Mouse (Mus musculus) neural tube, embryonic 10.5 days (tissue): ENCODE measurements around the gene B9d1.

Experiments used
- DNase-seq: peaks from one replicate; pipeline ENCODE4 v3.0.0-alpha.2; 2017; ENCODE audit warnings: low spot score; ENCODE audit errors: extremely low spot score

B9d1 gene

GRCm38 (mm10) chr11:61540642-61541041, 35.7 kb downstream of the B9d1 start:
- DNase-seq: no peak

DNA sequence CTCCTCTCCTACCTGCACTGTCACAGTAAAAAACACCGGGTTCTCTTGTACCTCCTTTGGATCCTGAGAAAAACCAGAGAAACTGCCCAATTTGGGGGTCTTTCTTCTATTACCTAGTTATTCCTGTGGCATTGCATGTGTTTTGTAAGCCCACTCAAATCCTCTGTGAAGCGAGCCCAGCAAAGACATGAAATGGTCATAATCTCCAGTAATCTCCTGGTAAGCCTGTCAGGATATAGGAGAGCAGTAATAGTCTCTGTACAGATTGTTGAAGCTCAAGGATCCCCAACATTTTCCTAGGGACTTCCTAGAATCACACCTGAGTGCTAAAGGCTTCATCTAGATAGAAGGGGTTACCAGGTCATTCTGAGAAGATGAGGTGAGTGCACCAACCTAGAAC, 36.2 kb downstream of the B9d1 start:
- DNase-seq: no peak

GRCm38 (mm10) chr11:61545586-61545985, 40.6 kb downstream of the B9d1 start:
- DNase-seq: no peak

DNA sequence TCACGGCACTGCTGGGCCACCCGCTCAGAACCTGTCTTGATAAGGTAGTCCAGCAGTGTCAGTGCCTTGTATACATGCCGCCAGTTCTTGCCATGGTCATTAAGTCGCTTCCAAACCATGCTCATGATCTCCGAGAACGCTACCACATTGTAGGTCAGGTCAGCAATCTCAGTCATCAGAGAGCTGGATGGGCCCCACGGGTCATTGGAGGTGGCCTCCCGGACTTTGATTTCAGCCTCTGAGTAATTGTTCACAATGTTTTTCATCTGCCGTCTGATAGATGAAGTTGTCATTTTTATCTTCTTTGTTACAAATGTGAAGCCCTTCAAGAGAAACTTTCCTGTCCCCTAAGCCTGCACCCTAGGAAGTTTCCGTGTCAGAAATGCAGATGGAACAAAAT, 41.5 kb downstream of the B9d1 start:
- DNase-seq: no peak

DNA sequence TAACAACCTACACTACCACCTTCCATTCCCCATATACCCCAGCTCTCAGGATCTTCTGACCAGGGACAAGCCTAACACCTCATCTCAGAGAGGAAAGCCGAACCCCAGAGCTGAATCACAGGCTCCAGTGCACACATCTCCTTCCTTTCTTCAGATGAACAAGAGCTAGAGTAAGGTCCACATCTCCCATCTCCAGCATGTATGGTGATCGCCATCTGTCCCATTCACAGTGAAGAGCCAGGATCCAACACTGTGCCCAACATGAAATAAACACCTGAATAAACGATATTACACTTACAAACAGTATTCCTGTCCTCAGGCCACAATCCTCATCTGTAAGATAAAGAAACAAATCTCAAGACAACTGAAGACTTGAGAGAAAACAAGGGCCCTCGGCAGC, 42.8 kb downstream of the B9d1 start:
- DNase-seq: no peak

DNA sequence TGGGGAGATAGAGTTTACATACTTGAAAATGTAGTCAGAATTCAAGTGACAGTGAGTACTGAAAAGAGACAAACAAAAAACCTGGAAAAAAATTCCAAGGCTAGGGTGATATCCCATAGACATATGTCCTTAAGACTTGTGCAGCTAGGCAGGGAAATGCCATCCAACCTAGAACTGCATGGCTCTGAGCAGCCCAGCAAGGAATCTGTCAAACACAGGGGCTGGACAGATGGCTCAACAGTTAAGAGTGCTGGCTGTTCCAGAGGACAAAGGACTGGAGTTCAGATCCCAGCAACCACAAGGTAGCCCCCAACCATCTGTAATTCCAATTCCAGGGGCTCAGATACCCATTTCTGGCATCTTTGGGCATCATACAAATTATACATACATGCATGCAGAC, 45.7 kb downstream of the B9d1 start:
- DNase-seq: no peak

DNA sequence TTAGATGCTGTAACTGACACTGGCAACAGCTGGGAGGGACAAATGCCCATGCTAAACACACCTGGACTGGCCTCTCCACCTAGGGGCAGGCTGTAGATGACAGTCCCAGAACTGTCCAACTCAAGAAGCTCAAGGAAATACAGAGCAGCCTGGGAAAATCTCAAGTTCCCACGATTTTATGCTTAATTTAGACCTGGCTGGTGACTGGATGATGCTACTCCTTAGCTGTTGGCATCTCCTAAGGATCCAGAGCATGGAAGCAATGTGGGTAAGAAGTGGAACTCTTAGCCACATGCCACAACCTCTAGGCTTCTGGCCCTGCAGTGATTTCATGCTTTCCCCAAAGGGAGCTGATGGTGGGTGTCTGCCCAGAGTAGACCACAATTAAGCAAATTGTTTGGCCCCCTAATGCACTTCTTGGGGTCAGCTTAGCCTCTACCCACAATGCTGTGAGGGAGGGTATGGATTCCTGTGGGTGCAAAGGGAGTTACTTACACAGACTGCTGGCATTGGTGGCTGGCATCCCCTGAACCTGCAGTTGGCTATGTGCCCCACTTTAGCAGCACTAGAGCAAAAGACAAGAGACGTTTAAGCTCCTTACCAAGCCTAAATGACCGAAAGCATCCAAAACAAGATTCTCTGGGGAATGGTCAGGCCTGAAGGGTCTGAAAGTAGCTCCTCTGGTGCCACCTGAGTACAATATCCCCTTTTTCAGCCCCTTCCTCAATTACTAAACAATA, 48.2 kb downstream of the B9d1 start:
- DNase-seq: no peak

- no peak for DNase-seq
Observed at GRCm38 (mm10) chr11:61559572-61559971, 54.6 kb downstream of the B9d1 start.

DNA sequence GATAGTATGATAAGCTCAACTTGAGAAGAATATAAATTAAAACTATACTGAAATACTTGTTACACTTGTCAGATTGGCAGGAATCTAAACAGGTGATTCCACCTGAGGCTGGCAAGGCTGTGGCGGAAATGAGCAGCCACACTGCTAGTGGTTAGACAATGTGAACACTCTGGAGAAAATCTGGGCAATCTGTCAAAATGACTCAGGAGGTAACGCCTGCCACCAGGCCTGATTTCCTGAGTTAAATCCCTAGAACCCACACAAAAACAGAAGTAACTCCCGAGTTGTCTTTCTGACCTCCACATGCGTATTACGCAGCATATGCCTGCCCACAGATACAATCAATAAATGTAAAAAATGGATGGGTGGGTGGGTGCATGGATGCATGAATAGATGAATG, 57.5 kb downstream of the B9d1 start:
- DNase-seq: no peak
